Mouse (Mus musculus): Measurements from ENCODE around the gene Msantd1.

- TF ChIP-seq CTCF (IDR thresholded peaks at IDR 0.05; ENCODE audit: control insufficient read depth, insufficient read depth, low read length) (peak; percentile 26; the same call in 1 of the 2 replicates), POLR2A (IDR thresholded peaks at IDR 0.05; ENCODE audit: borderline replicate concordance, control insufficient read depth, low read depth, low read length) (no peak)
Measured at GRCm38 (mm10) chr5:34885250-34885649, 22.6 kb upstream of the Msantd1 start.

Data from bone marrow, adult 2 months (tissue).